Mouse (Mus musculus) neural tube, embryonic 15.5 days (tissue): ENCODE data around the gene Fcgr4. TPM values are rescaled to one million over a fixed set of nuclear protein-coding genes. Genes with fewer than 3 reads are reported as not detected.
"Not testable (repeated sequence)": the region's sequence is repeated elsewhere in the genome, so short reads cannot be mapped to it uniquely, and the experiment has no call there.

Experiments
- ATAC-seq: fragments of 200-750 bp; cut with Nextera tagmentation; 2 replicates; pipeline ENCODE4 v1.8.0; 2017; ENCODE audit warnings: mild to moderate bottlenecking, moderate TSS enrichment, moderate library complexity; ENCODE audit not compliant: low FRiP score
- H3K27ac ChIP-seq: fragments of 300-500 bp; sonication (generic); replicated peaks from 2 replicates; pipeline ENCODE4 v1.5.1; 2015; ENCODE audit warnings: mild to moderate bottlenecking, inconsistent platforms
- H3K27me3 ChIP-seq: fragments of 300-500 bp; sonication (generic); replicated peaks from 2 replicates; pipeline ENCODE4 v1.6.1; 2015; ENCODE audit warnings: inconsistent platforms
- H3K36me3 ChIP-seq: fragments of 300-500 bp; sonication (generic); 2 replicates; pipeline ENCODE4 v1.6.1; 2015; ENCODE audit warnings: inconsistent platforms
- H3K4me1 ChIP-seq: fragments of 300-500 bp; sonication (generic); 2 replicates; pipeline ENCODE4 v1.6.1; 2015; ENCODE audit warnings: inconsistent platforms
- H3K4me2 ChIP-seq: fragments of 300-500 bp; sonication (generic); 2 replicates; pipeline ENCODE4 v1.6.1; 2015; ENCODE audit warnings: inconsistent platforms, mild to moderate bottlenecking, moderate library complexity
- H3K4me3 ChIP-seq: fragments of 300-500 bp; sonication (generic); replicated peaks from 2 replicates; pipeline ENCODE4 v1.5.1; 2015; ENCODE audit warnings: mild to moderate bottlenecking, inconsistent platforms
- H3K9ac ChIP-seq: fragments of 300-500 bp; sonication (generic); replicated peaks from 2 replicates; pipeline ENCODE4 v1.6.1; 2015; ENCODE audit warnings: mild to moderate bottlenecking, inconsistent platforms
- H3K9me3 ChIP-seq: fragments of 300-500 bp; sonication (generic); replicated peaks from 2 replicates; pipeline ENCODE4 v1.6.1; 2016; ENCODE audit warnings: inconsistent platforms
- WGBS: fragments of 180-500 bp; shearing (Covaris S2); methylation state at CpG from one replicate; pipeline ENCODE4 v1.1.7; 2015; ENCODE audit warnings: mixed read lengths; 5-methylcytosine and 5-hydroxymethylcytosine counted together
- polyA plus RNA-seq: library from polyadenylated mRNA; unstranded; fragments of >200 nt; fragmentation: Nextera tagmentation; extraction: Ambion mirVana; gene quantifications from 2 replicates; pipeline ENCODE4 v1.2.1, GENCODE M21; 2015

Gene Fcgr4
- polyA plus RNA-seq, 1 experiment from 2014 or later, result 0.40 TPM

DNA sequence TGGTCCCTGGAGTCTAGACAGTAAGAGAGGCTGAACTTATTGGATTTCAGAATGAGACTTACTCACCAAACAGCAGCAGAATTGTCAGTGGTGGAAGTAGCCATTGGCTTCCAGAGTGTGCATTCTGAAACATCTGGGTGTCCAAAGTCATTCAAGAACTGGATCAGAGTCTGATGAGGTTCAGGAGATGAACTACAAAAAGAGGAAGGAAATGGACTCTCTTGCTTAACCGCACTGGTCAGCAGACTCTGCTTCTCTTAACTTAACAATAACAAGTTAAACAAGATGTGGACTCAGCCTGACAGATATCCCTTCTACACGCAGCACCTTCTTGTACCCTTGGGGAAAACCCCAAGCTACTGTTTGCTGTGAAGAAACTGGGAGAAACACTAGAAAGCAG lies 40.5 kb downstream of the Fcgr4 start:
- H3K4me2 ChIP-seq, result no peak overlapping the region
- no peaks in the 10 kb centered on the region for H3K36me3 ChIP-seq
- no peak for ATAC-seq
- no peak overlapping the region for H3K27ac ChIP-seq
- H3K4me3 ChIP-seq, result no peak overlapping the region
- no peaks in the 10 kb centered on the region for H3K9me3 ChIP-seq
- H3K9ac ChIP-seq, result no peak overlapping the region
- peaks cover 3% of the 10 kb centered on the region; the same call in 1 of the 2 replicates for H3K4me1 ChIP-seq
- H3K27me3 ChIP-seq, result peaks cover 16% of the 10 kb centered on the region
- WGBS, result 77% methylated on average over 2 of the region's 2 CpGs

DNA sequence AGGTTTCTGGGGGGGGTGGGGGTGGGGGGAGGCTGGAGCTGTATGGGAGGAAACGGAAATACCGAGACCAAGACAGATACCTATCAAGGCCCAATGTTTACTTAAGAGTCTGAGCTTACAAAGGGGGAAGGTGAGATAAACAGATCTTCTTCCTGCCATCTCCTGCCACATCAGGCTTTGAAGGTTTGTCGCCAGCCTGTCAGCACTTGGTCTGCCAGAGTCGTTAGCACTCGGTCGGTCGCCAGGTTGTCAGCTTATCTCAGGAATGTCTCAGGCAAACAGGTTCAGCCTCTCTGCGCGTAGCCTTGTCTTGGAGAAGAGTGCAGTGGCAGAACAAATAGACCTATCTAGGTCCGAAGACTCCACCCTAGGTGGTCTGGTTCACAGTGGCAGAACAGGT lies 41.7 kb downstream of the Fcgr4 start:
- ATAC-seq, result no peak
- Histone ChIP-seq H3K27me3 (peaks cover 23% of the 10 kb centered on the region), H3K4me1 (peaks cover 9% of the 10 kb centered on the region), H3K36me3 (no peaks in the 10 kb centered on the region), H3K9me3 (no peaks in the 10 kb centered on the region), H3K9ac (no peak overlapping the region), H3K27ac (no peak overlapping the region), H3K4me3 (no peak overlapping the region), H3K4me2 (no peak overlapping the region)
- WGBS, result 64% methylated on average over 10 of the region's 10 CpGs

DNA sequence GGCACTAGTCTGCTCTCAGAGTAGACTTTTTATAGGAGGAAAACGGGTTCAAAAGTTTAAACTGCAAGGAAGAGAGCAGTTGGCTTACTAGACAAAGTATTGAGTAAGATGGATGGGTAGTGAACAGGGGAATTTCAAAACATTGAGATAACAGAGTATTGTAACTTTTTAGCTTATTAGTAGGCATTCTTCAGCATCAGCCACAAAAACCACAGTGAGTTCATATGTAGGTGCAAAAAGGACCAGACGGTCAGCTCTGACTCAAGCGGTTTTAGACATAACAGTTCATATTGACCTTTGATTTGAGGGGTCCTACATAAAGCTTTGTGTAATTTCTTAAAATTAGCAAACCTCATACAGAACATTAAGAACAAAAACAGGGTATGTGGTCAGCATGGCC lies 42.8 kb downstream of the Fcgr4 start:
- Histone ChIP-seq H3K4me3 (no peak overlapping the region), H3K9me3 (no peaks in the 10 kb centered on the region), H3K9ac (no peak overlapping the region), H3K27ac (no peak overlapping the region), H3K4me1 (peaks cover 11% of the 10 kb centered on the region), H3K36me3 (no peaks in the 10 kb centered on the region), H3K4me2 (no peak overlapping the region), H3K27me3 (peaks cover 31% of the 10 kb centered on the region)
- WGBS, result 90% methylated on average over 3 of the region's 3 CpGs
- no peak for ATAC-seq

DNA sequence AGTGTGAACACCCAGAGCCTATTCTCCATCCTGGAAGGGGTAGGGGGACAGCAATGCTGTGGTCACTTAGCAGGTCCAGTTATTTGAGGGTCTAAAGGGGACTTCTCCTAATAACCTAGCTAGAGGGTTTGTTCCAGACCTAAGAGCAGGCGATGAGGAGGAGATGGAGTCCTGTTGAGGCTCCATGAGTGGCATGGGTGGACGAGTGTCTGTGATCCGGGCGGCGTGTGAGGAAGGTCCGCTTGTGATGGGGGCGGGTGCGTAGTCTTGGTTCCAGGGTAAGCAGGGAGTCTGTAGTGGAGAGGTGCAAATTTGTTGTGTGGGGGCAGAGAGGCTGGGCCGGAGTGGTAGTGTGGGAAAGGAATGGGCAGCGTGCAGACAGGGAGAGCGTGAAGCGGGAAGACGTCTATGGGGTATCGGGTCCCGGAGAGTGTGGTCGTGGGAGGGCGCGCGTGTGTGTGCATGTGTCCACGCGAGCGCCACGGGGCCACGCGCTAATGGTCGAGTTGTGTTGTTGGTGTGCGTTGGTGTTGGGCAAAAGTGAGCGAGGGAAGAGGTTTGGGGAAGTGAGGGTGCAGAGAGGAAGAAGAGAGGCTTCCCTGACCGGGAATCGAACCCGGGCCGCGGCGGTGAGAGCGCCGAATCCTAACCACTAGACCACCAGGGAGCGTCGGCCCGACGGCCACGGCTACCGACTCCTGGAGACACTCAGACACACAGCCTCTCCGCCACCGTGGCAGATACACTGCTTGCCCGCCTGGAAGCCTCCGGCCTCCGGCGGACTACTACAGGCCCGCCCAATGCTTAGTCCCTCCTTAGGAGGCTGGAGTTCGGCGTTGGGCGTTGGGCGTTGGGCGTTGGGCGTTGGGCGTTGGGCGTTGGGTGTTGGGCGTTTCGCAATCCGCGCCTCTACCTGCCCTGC lies 45.1 kb downstream of the Fcgr4 start:
- H3K9ac ChIP-seq, H3K36me3 ChIP-seq, H3K9me3 ChIP-seq, H3K27ac ChIP-seq: not testable (repeated sequence)
- 8% methylated on average over 40 of the region's 61 CpGs for WGBS
- Histone ChIP-seq H3K27me3 (peaks cover 37% of the 10 kb centered on the region), H3K4me2 (peak overlapping the region; percentile 47), H3K4me3 (peak overlapping the region; percentile 32), H3K4me1 (peaks cover 11% of the 10 kb centered on the region)
- peak; percentile 74 for ATAC-seq

DNA sequence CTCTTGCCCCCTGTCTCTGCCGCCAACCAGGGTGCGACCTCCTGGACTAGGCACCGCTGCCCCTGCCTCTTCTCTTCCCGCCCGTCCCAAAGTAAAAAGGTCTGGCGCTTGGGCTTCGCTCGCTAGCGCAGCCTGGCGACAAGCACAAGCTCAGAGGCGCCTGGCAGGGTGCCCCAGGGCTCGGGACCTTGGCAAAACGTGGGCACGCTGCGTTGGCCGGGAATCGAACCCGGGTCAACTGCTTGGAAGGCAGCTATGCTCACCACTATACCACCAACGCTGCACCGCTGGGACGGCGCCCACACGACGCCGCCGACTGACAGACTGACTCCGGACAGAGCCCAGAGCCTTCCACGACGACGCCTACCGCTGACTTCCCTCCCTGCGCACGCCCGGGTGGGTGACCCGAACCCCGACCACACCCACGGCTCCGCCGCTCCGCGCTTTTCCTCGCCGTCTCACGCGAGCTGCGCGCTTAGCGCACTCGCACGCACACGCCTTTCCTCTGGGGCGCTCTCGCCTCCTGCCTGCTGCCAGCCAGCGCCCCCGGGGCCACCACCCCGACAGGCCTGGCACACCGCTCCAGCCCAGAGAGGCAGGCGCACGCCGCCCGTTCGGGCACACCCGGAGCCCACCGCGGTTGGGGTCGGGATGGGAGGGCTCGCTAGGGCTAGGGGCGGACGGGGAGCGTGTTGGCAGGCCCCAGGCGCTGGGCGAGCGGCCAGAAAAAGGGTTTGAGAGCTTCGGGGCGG lies 45.9 kb downstream of the Fcgr4 start, which contains the start of gene Fcgr3:
Gene Fcgr3, minus strand, starts transcription at position 445 of the 752 bp plus-strand sequence.
- not testable (repeated sequence) for H3K9ac ChIP-seq, H3K9me3 ChIP-seq, H3K36me3 ChIP-seq, H3K27ac ChIP-seq
- peak; percentile 65 for ATAC-seq
- H3K4me3 ChIP-seq, result peak within 1 kb of the TSS; percentile 34
- under 1% methylated on average over 43 of the region's 75 CpGs for WGBS
- peaks cover 42% of the 10 kb centered on the region for H3K27me3 ChIP-seq
- H3K4me1 ChIP-seq, result peaks cover 11% of the 10 kb centered on the region
- H3K4me2 ChIP-seq, result peak within 1 kb of the TSS; percentile 51

DNA sequence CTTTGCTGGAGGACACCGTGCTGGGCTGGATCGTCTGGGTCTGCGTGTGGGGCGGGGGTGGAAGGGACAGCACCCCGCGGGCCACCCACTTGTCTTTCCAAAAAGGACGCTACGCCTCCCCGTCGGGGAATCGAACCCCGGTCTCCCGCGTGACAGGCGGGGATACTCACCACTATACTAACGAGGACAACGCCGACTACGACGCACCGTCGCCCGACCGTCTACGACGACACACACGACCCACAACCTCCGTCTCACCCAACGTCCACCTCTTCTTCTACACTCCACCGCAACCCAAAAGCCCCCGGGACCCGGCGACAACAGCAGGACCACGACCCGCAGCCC lies 46.5 kb downstream of the Fcgr4 start:
- H3K4me3 ChIP-seq, result peak overlapping the region; percentile 32
- not testable (repeated sequence) for H3K27ac ChIP-seq, H3K9ac ChIP-seq, H3K36me3 ChIP-seq, H3K9me3 ChIP-seq
- ATAC-seq, result peak; percentile 40
- H3K4me2 ChIP-seq, result peak overlapping the region; percentile 47
- WGBS, result under 1% methylated on average over 23 of the region's 35 CpGs
- peaks cover 11% of the 10 kb centered on the region for H3K4me1 ChIP-seq
- peaks cover 45% of the 10 kb centered on the region for H3K27me3 ChIP-seq

DNA sequence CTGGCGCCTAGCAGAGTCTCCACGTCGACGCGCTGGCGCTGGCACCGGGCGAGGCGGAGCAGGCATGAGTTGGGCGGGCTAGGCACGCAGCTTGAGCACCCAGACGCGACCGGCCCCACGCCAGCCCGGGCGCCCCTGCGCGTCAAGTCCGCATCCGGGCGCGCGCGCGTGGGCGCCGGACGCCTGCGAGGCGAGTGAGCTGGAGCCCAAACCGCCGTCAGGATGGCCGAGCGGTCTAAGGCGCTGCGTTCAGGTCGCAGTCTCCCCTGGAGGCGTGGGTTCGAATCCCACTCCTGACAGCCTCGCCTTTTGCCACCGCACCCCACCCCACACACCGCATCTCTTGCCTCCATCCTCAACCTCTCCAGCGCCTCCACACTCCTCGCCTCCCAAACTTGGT lies 47.0 kb downstream of the Fcgr4 start:
- not testable (repeated sequence) for H3K9ac ChIP-seq, H3K36me3 ChIP-seq, H3K9me3 ChIP-seq, H3K27ac ChIP-seq
- H3K4me2 ChIP-seq, result peak overlapping the region; percentile 51
- 5% methylated on average over 30 of the region's 45 CpGs for WGBS
- H3K4me3 ChIP-seq, result peak overlapping the region; percentile 34
- peaks cover 11% of the 10 kb centered on the region for H3K4me1 ChIP-seq
- H3K27me3 ChIP-seq, result peaks cover 46% of the 10 kb centered on the region
- peak; percentile 9 for ATAC-seq

DNA sequence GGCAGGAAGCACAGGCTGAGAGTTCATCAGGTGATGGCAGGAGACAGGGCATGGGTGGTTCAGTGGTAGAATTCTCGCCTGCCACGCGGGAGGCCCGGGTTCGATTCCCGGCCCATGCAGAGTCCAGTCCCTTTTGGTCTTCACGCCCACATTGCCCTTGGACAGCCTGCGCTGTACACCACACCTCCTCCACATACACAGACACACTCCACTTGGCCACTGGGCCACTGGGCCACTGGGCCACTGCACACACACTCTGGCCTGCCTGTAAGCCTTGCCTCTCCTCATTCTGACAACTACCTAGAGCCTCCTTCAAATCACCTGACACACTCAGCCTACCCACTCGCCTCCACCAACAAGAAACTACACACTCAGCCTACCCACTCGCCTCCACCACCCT lies 47.9 kb downstream of the Fcgr4 start:
- ATAC-seq, result peak; percentile 25
- not testable (repeated sequence) for H3K4me2 ChIP-seq, H3K27ac ChIP-seq, H3K4me3 ChIP-seq, H3K9me3 ChIP-seq, H3K9ac ChIP-seq, H3K36me3 ChIP-seq
- Histone ChIP-seq H3K4me1 (peaks cover 11% of the 10 kb centered on the region), H3K27me3 (peaks cover 45% of the 10 kb centered on the region)
- 38% methylated on average over 2 of the region's 10 CpGs for WGBS

DNA sequence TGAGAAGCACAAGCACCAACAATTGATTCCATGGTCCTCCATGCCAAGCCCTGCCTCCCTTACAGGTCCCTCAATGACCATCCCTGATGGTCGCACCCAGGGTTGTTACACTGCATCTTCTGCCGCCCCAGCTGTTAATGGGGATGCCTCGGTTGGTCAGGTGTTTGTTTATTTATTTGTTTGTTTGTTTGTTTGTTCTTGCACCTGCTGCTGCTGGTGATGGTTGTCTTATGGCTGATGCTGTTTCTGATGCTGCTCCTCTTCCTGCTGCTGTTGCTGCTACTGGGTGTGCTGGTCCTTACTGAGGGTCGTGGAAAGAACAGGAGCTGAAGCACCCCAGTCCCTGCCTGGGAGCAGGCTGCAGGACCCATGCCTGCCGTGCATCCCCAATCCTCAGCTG lies 49.2 kb downstream of the Fcgr4 start:
- H3K27ac ChIP-seq, ATAC-seq, H3K4me3 ChIP-seq, H3K9me3 ChIP-seq, H3K9ac ChIP-seq, H3K4me2 ChIP-seq, H3K36me3 ChIP-seq: not testable (repeated sequence)
- H3K27me3 ChIP-seq, result peaks cover 41% of the 10 kb centered on the region
- H3K4me1 ChIP-seq, result peaks cover 11% of the 10 kb centered on the region
- 47% methylated on average over 5 of the region's 5 CpGs for WGBS

DNA sequence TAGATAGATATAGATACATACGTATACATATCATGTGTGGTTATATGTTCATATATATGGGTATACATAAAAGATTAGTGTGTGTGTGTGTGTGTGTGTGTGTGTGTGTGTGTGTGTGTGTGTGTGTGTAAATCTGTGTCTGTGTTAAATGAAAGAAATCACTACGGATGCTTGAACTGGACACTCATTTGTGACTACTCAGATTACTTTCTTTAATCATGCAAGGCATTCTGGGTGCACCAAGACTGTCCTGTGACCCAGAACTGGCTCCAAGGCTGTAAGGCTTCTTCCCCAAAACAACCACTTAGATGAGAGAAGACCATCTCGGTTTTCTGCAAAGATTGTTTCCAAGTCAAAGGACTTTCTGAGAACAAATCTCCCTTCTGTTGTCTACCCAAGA lies 50.8 kb downstream of the Fcgr4 start:
- H3K9ac ChIP-seq, H3K4me1 ChIP-seq, ATAC-seq, H3K36me3 ChIP-seq, H3K9me3 ChIP-seq, H3K4me2 ChIP-seq, H3K27ac ChIP-seq, H3K4me3 ChIP-seq: not testable (repeated sequence)
- WGBS, result 69% methylated on average over 3 of the region's 3 CpGs
- H3K27me3 ChIP-seq, result peaks cover 39% of the 10 kb centered on the region

DNA sequence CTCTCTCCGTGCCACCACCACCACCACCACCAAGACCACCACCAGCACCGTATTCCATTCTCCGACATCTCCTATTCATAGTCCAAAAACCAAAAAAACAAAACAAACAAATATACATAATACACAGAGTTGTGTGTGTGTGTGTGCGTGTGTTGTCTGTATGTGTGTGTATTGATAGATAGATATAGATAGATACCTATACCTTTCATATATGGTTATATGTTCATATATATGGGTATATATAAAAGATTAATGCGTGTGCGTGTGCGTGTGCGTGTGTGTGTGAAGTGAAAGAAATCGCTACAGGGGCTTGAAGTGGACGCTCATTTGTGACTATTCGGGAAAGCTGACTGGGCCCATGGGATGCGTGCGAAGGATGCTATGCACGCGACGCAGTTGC lies 52.2 kb downstream of the Fcgr4 start:
- not testable (repeated sequence) for H3K36me3 ChIP-seq, H3K9ac ChIP-seq, ATAC-seq, H3K9me3 ChIP-seq, H3K4me1 ChIP-seq, H3K4me3 ChIP-seq, H3K27ac ChIP-seq
- 22% methylated on average over 16 of the region's 16 CpGs for WGBS
- Histone ChIP-seq H3K27me3 (peaks cover 32% of the 10 kb centered on the region), H3K4me2 (peak overlapping the region; percentile 35)

DNA sequence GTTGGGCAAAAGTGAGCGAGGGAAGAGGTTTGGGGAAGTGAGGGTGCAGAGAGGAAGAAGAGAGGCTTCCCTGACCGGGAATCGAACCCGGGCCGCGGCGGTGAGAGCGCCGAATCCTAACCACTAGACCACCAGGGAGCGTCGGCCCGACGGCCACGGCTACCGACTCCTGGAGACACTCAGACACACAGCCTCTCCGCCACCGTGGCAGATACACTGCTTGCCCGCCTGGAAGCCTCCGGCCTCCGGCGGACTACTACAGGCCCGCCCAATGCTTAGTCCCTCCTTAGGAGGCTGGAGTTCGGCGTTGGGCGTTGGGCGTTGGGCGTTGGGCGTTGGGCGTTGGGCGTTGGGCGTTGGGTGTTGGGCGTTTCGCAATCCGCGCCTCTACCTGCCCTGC lies 53.0 kb downstream of the Fcgr4 start:
- H3K9me3 ChIP-seq, H3K36me3 ChIP-seq, H3K4me1 ChIP-seq, H3K4me3 ChIP-seq, H3K4me2 ChIP-seq, H3K9ac ChIP-seq, H3K27ac ChIP-seq: not testable (repeated sequence)
- ATAC-seq, result peak; percentile 40
- peaks cover 26% of the 10 kb centered on the region for H3K27me3 ChIP-seq
- no CpG with 5 or more reads among the region's 35 CpGs for WGBS
